Mouse (Mus musculus) testis, adult 2 months (tissue): Measurements from ENCODE around the gene Bdh1.

Experiments
- CTCF ChIP-seq: fragments of 200-500 bp; IDR thresholded peaks from 2 replicates; pipeline ENCODE4 v1.5.1; 2012; ENCODE audit warnings: low read depth, mild to moderate bottlenecking, inconsistent platforms, low read length, moderate library complexity; ENCODE audit not compliant: control insufficient read depth, insufficient read depth, insufficient replicate concordance
- POLR2A ChIP-seq: fragments of 200-500 bp; IDR thresholded peaks from 2 replicates; pipeline ENCODE4 v1.6.1; 2012; ENCODE audit warnings: low read depth, mild to moderate bottlenecking, inconsistent platforms, low read length, moderate library complexity; ENCODE audit not compliant: control insufficient read depth

GRCm38 (mm10) chr16:31507457-31507755, 85.3 kb downstream of the Bdh1 start:
- TF ChIP-seq CTCF = no peak
- TF ChIP-seq POLR2A = no peak
